Mouse (Mus musculus): Measurements from ENCODE around the gene Diras1.

DNA sequence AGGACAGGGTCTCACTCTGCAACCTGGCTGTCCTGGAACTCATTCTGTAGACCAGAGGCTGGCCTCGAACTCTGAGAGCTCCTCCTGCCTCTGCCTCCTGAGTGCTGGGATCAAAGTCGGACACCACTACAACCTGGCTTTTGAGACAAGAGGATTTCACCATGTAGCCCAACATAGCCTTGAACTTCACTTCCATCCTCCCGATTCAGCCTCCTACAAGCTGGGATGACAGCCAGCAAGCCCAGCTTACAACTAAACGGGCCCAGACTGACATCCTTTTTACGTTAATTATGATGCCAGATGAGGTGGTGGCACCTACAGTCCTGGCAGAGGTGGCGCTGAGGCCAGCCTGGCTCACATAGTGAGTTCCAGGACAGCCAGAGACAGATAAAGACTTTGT lies 33.4 kb upstream of the Diras1 start:
- no peak for TF ChIP-seq POLR2A (IDR thresholded peaks at IDR 0.05; ENCODE audit: control insufficient read depth, extremely low read depth, insufficient read depth, low read length, poor library complexity)
- no peak for TF ChIP-seq CTCF (IDR thresholded peaks at IDR 0.05; ENCODE audit: borderline replicate concordance, control insufficient read depth, extremely low read depth, insufficient read depth, low read length, poor library complexity)

Data from thymus, adult 2 months (tissue).